Comparison of ENCODE assay signal across 8 mouse cellular contexts in the genomic region with DNA sequence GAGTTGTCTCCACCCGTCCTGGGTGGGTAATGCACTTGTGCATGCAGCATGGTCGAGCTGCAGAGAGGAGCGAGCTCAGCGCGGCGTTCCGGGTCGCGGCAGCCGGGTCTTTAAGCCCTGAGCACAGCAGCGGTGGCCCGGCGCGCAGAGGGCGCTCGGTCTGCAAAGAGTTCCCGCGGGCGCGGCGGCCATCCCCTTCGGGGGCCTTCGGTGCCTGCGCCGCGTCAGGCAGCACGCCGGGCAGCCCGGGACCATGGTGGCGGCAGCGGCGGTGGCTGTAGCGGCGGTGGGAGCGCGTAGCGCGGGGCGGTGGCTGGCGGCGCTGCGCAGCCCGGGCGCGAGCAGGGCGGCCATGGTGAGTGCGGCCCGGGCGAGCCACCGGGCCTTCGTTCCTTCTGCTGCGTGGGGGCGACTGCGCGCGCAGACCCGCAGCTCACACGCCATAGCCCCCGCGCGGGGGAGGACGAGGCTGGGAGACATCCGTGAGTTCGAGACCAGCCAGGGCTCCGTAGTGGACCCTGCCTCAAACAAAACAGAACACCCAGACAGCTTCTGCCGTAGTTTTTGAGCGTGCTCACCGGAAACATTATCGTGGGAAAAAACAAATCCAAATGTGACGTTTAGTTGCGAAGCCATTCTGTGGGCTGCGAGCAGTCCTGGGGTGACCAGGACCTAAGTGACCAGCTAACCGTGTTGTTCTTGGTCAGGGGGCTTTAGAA. TPM values are rescaled to one million over a fixed set of nuclear protein-coding genes. Genes with fewer than 3 reads are reported as not detected.
DNase-seq lines count a peak whose midpoint lies in the region; ATAC-seq and TF ChIP-seq lines count a peak whose summit lies in the region.

A gene (plus strand): TSS at position 249 of the 719 bp plus-strand sequence.

- peak within 1 kb of the TSS; percentile 65 for H3K4me3 ChIP-seq in lung, embryonic 14.5 days (ENCODE audit: low read depth, low read length)

- WGBS in lung, embryonic 14.5 days = under 1% methylated on average over 73 of the region's 73 CpGs

- peak; percentile 89 for DNase-seq in MN1 (ENCODE audit: low spot score)
- DNase-seq in cerebellum, adult 9-10 months = peak; percentile 75
- peak; percentile 41 to 75 for DNase-seq in layer of hippocampus, adult 8-10 months (ENCODE audit: low spot score in 2 of 2)
- peak; percentile 90 for DNase-seq in lung, embryonic 14.5 days
- DNase-seq in thymus, adult 18-20 months = peak; percentile 81 to 83

- H3K4me2 ChIP-seq in lung, embryonic 14.5 days = peak within 1 kb of the TSS; percentile 78

- peak within 1 kb of the TSS; percentile 98 for H3K27ac ChIP-seq in lung, embryonic 14.5 days (ENCODE audit: low read depth)

- peak within 1 kb of the TSS; percentile 77 for H3K9ac ChIP-seq in lung, embryonic 14.5 days

- peak; percentile 74 for ATAC-seq in frontal cortex, adult (ENCODE audit: low TSS enrichment)
- ATAC-seq in hematopoietic stem cell, adult 5-6 weeks (replicated peaks in 1 of 2; ENCODE audit: insufficient read depth in 1 of 2, low FRiP score in 2 of 2, low TSS enrichment in 1 of 2, low read depth in 1 of 2, poor library complexity in 2 of 2, severe bottlenecking in 2 of 2) = peak; percentile 67 to 74
- ATAC-seq in lung, embryonic 14.5 days (ENCODE audit: insufficient read depth) = peak; percentile 95
- ATAC-seq in neutrophil, adult 5-6 weeks (ENCODE audit: extremely low read depth, insufficient number of reproducible peaks, low FRiP score, poor library complexity, severe bottlenecking) = peak; percentile 51

- H3K27me3 ChIP-seq in lung, embryonic 14.5 days (ENCODE audit: insufficient read depth, low read length) = no peaks in the 10 kb centered on the region

- TF ChIP-seq CTCF in lung, embryonic 14.5 days (IDR thresholded peaks at IDR 0.05; ENCODE audit: low read depth) = no peak

- no peaks in the 10 kb centered on the region for H3K9me3 ChIP-seq in lung, embryonic 14.5 days (ENCODE audit: low read depth, low read length)

- H3K36me3 ChIP-seq in lung, embryonic 14.5 days (ENCODE audit: insufficient read depth) = peaks cover 26% of the 10 kb centered on the region; the same call in 1 of the 2 replicates

- no peaks in the 10 kb centered on the region for H3K4me1 ChIP-seq in lung, embryonic 14.5 days (ENCODE audit: insufficient read depth)

RNA-seq across cellular contexts. Expression of the gene that starts here (rescaled TPM):
- total RNA-seq in hematopoietic stem cell, adult 5-6 weeks (2017) = 4.5 and 26.2 TPM in 2 replicates
- 10 to 100 TPM; 28.8 to 41.8 (median 38.5) TPM for total RNA-seq in layer of hippocampus, adult 8-10 months (2022)
- polyA plus RNA-seq in lung, embryonic 14.5 days (2014; fragmentation: Nextera tagmentation; extraction: Ambion mirVana) = 55.5 and 59.7 TPM in 2 replicates
- 8.7 and 17.8 TPM in 2 replicates for total RNA-seq in neutrophil, adult 5-6 weeks (2017)

Comparison
In these comparisons a context has a peak if more than half of its experiments do, and no peak if none do; other contexts are left out.
1. Peak in every context shown above with its lines: DNase-seq, ATAC-seq, H3K4me3 ChIP-seq and H3K27ac ChIP-seq.